Comparison of ENCODE assay signal across 9 mouse cellular contexts in genomic region chr11:82380606-82381202, GRCm38 (mm10). TPM values are rescaled to one million over a fixed set of nuclear protein-coding genes. Genes with fewer than 3 reads are reported as not detected.
DNase-seq lines count a peak whose midpoint lies in the region; ATAC-seq and TF ChIP-seq lines count a peak whose summit lies in the region.
"Had no signal": no experiment of that assay in that cellular context is flagged by ENCODE, and none has a peak within 500 bp of the region (broad histone marks: within the 10 kb centered on the region; RNA-seq: fewer than 3 reads in every experiment).

No protein-coding gene starts in this region.

- H3K4me1 ChIP-seq in intestine, embryonic 15.5 days (replicated peaks) = 0 out of 2 replicates have a peak, but pooled peaks cover 3% of the 10 kb centered on the region
- no peaks in the 10 kb centered on the region for H3K4me1 ChIP-seq in intestine, postnatal 0 days (replicated peaks; ENCODE audit: control insufficient read depth, insufficient read depth, low read length)
- H3K4me1 ChIP-seq in limb, embryonic 14.5 days (ENCODE audit: control insufficient read depth, insufficient read depth, low read length) = no peaks in the 10 kb centered on the region
- H3K4me1 ChIP-seq in stomach, postnatal 0 days (replicated peaks; ENCODE audit: control insufficient read depth, insufficient read depth) = no peaks in the 10 kb centered on the region

- TF ChIP-seq EP300 in stomach, postnatal 0 days (optimal IDR thresholded peaks at IDR 0.05) = no peak

- no peak for TF ChIP-seq CTCF in intestine, postnatal 0 days (IDR thresholded peaks at IDR 0.05; ENCODE audit: low read depth)
- TF ChIP-seq CTCF in stomach, postnatal 0 days (IDR thresholded peaks at IDR 0.05; ENCODE audit: low read depth) = no peak

- H3K27ac ChIP-seq in intestine, embryonic 15.5 days = no peak overlapping the region
- H3K27ac ChIP-seq in intestine, postnatal 0 days (ENCODE audit: low read depth, low read length) = no peak overlapping the region
- H3K27ac ChIP-seq in limb, embryonic 14.5 days (replicated peaks; ENCODE audit: low read depth, low read length) = no peak overlapping the region
- no peak overlapping the region for H3K27ac ChIP-seq in stomach, postnatal 0 days (replicated peaks)

- WGBS in intestine, embryonic 15.5 days = 36% methylated on average over 3 of the region's 3 CpGs
- 46% methylated on average over 3 of the region's 3 CpGs for WGBS in intestine, postnatal 0 days
- WGBS in limb, embryonic 14.5 days = 50% methylated on average over 3 of the region's 3 CpGs
- WGBS in stomach, postnatal 0 days = 29% methylated on average over 3 of the region's 3 CpGs

- no peak overlapping the region for H3K9ac ChIP-seq in intestine, embryonic 15.5 days
- no peak overlapping the region for H3K9ac ChIP-seq in intestine, postnatal 0 days (ENCODE audit: low read depth, low read length)
- no peak overlapping the region for H3K9ac ChIP-seq in limb, embryonic 14.5 days (ENCODE audit: low read depth, low read length, severe bottlenecking)
- H3K9ac ChIP-seq in stomach, postnatal 0 days (ENCODE audit: low read length) = no peak overlapping the region
- H3K9ac ChIP-seq: liver, postnatal 0 days had no signal

- no peak overlapping the region for H3K4me3 ChIP-seq in intestine, embryonic 15.5 days (replicated peaks)
- no peak overlapping the region for H3K4me3 ChIP-seq in intestine, postnatal 0 days (ENCODE audit: low read depth, low read length)
- H3K4me3 ChIP-seq in limb, embryonic 14.5 days (replicated peaks; ENCODE audit: low read length) = no peak overlapping the region
- no peak overlapping the region for H3K4me3 ChIP-seq in stomach, postnatal 0 days (ENCODE audit: low read depth, low read length)

- DNase-seq in right cerebral cortex, postnatal 14 days = peak; percentile 37
- no peak for DNase-seq in right cerebral cortex, adult 2 months (ENCODE audit: low spot score in 2 of 2)
- DNase-seq in limb, embryonic 14.5 days (ENCODE audit: low spot score) = peak; percentile 68
- DNase-seq in stomach, postnatal 0 days (ENCODE audit: low spot score) = peak; percentile 22
- DNase-seq in lung, postnatal 25 days (ENCODE audit: low spot score) = no peak
- no peak for DNase-seq in heart, adult 11 months
- DNase-seq: liver, postnatal 0 days had no signal

- no peak overlapping the region for H3K4me2 ChIP-seq in intestine, embryonic 15.5 days (replicated peaks)
- H3K4me2 ChIP-seq in intestine, postnatal 0 days (replicated peaks; ENCODE audit: low read depth) = no peak overlapping the region
- no peak overlapping the region for H3K4me2 ChIP-seq in limb, embryonic 14.5 days (replicated peaks; ENCODE audit: low read depth, low read length, severe bottlenecking)
- H3K4me2 ChIP-seq in stomach, postnatal 0 days (replicated peaks; ENCODE audit: low read depth) = no peak overlapping the region

- ATAC-seq in intestine, embryonic 15.5 days = peak; percentile 49
- ATAC-seq in intestine, postnatal 0 days = no peak
- ATAC-seq in limb, embryonic 14.5 days (ENCODE audit: low FRiP score, low read depth) = peak; percentile 63; the same call in 1 of the 2 replicates
- ATAC-seq in stomach, postnatal 0 days (ENCODE audit: low FRiP score, low TSS enrichment) = no peak
- ATAC-seq: liver, postnatal 0 days had no signal

- H3K36me3 ChIP-seq in intestine, embryonic 15.5 days = no peaks in the 10 kb centered on the region
- H3K36me3 ChIP-seq in intestine, postnatal 0 days (ENCODE audit: control insufficient read depth, insufficient read depth) = no peaks in the 10 kb centered on the region
- no peaks in the 10 kb centered on the region for H3K36me3 ChIP-seq in limb, embryonic 14.5 days (ENCODE audit: control insufficient read depth, insufficient read depth, low read length)
- H3K36me3 ChIP-seq in stomach, postnatal 0 days (ENCODE audit: control insufficient read depth, insufficient read depth, low read length) = no peaks in the 10 kb centered on the region

- no peaks in the 10 kb centered on the region for H3K9me3 ChIP-seq in intestine, embryonic 15.5 days
- no peaks in the 10 kb centered on the region for H3K9me3 ChIP-seq in intestine, postnatal 0 days (ENCODE audit: control insufficient read depth)
- no peaks in the 10 kb centered on the region for H3K9me3 ChIP-seq in limb, embryonic 14.5 days (ENCODE audit: control insufficient read depth, low read length)
- H3K9me3 ChIP-seq in stomach, postnatal 0 days (ENCODE audit: control insufficient read depth, low read length) = no peaks in the 10 kb centered on the region

- no peak for TF ChIP-seq POLR2A in limb, embryonic 14.5 days (IDR thresholded peaks at IDR 0.05; ENCODE audit: borderline replicate concordance, extremely low read depth, insufficient read depth, insufficient read length)

- peaks cover 21% of the 10 kb centered on the region for H3K27me3 ChIP-seq in intestine, embryonic 15.5 days (replicated peaks)
- H3K27me3 ChIP-seq in intestine, postnatal 0 days (replicated peaks; ENCODE audit: control insufficient read depth, insufficient read depth, low read length) = peaks cover 15% of the 10 kb centered on the region
- H3K27me3 ChIP-seq in limb, embryonic 14.5 days (ENCODE audit: control insufficient read depth, insufficient read depth, low read length) = peaks cover 15% of the 10 kb centered on the region
- H3K27me3 ChIP-seq in stomach, postnatal 0 days (ENCODE audit: control insufficient read depth, insufficient read depth, low read length) = no peaks in the 10 kb centered on the region

RNA-seq across cellular contexts. Expression of gene Tmem132e, which starts 8.0 kb away (rescaled TPM):
- polyA plus RNA-seq in intestine, embryonic 15.5 days (2015; fragmentation: Nextera tagmentation; extraction: Ambion mirVana) = 0.80 and 0.91 TPM in 2 replicates
- polyA plus RNA-seq in intestine, postnatal 0 days (2015; fragmentation: Nextera tagmentation; extraction: Ambion mirVana) = 0.34 TPM in 2 replicates
- polyA plus RNA-seq in limb, embryonic 14.5 days (2012; rRNA removed) = 3.5 and 3.7 TPM in 2 replicates
- 1.0 and 1.2 TPM in 2 replicates for polyA plus RNA-seq in limb, embryonic 14.5 days (2014; fragmentation: Nextera tagmentation; extraction: Ambion mirVana)
- 0.17 and 0.21 TPM in 2 replicates for polyA plus RNA-seq in stomach, postnatal 0 days (2015; fragmentation: Nextera tagmentation; extraction: Ambion mirVana)

Comparison
In these comparisons a context has a peak if more than half of its experiments do, and no peak if none do; other contexts are left out.
1. ATAC-seq: peak in intestine, embryonic 15.5 days (single experiment) and limb, embryonic 14.5 days (single experiment); none in intestine, postnatal 0 days (single experiment) and stomach, postnatal 0 days (single experiment).
2. DNase-seq: peak in right cerebral cortex, postnatal 14 days (single experiment), limb, embryonic 14.5 days (single experiment) and stomach, postnatal 0 days (single experiment); none in right cerebral cortex, adult 2 months (0 of 2), lung, postnatal 25 days (single experiment) and heart, adult 11 months (single experiment).